Mouse (Mus musculus) myocyte (in vitro differentiated cells): ENCODE measurements around the gene Gm42906. TPM values are rescaled to one million over a fixed set of nuclear protein-coding genes. Genes with fewer than 3 reads are reported as not detected.

Experiments used
- H3K27me3 ChIP-seq: one replicate; pipeline ENCODE4 v1.6.1; 2011; ENCODE audit not compliant: control insufficient read depth, insufficient read depth, insufficient read length
- H3K36me3 ChIP-seq: one replicate; pipeline ENCODE4 v1.6.1; 2011; ENCODE audit not compliant: control insufficient read depth, insufficient read depth
- H3K4me2 ChIP-seq: one replicate; pipeline ENCODE4 v1.6.1; 2011; ENCODE audit warnings: low read depth, control low read depth
- H3K4me3 ChIP-seq: one replicate; pipeline ENCODE4 v1.5.1; 2011; ENCODE audit warnings: mild to moderate bottlenecking, control low read depth, moderate library complexity
- H3K79me2 ChIP-seq: one replicate; pipeline ENCODE4 v1.6.1; 2011; ENCODE audit not compliant: control insufficient read depth, insufficient read depth
- H3ac ChIP-seq: one replicate; pipeline ENCODE4 v1.6.1; 2011; ENCODE audit not compliant: control insufficient read depth, insufficient read length
- CEBPB ChIP-seq: IDR thresholded peaks from 2 replicates; pipeline ENCODE4 v1.6.1; 2011; ENCODE audit warnings: mild to moderate bottlenecking, moderate library complexity; ENCODE audit not compliant: poor library complexity, insufficient read depth, severe bottlenecking
- E2F4 ChIP-seq: IDR thresholded peaks from one replicate; pipeline ENCODE4 v1.6.1; 2011; ENCODE audit warnings: mild to moderate bottlenecking, control low read depth, moderate library complexity; ENCODE audit not compliant: insufficient read depth
- MAX ChIP-seq: IDR thresholded peaks from one replicate; pipeline ENCODE4 v1.6.1; 2011; ENCODE audit warnings: low read depth, mild to moderate bottlenecking, control low read depth
- MYOD1 ChIP-seq, 3 experiments: IDR thresholded peaks; one replicate each; pipeline ENCODE4 v1.6.1; 2011; ENCODE audit warnings: control low read depth in 2 of 3, low read depth in 2 of 3, mild to moderate bottlenecking in 2 of 3, moderate library complexity in 1 of 3; ENCODE audit not compliant: insufficient read length in 2 of 3, control insufficient read depth in 1 of 3
- MYOG ChIP-seq, 3 experiments: IDR thresholded peaks; one replicate each; pipeline ENCODE4 v1.6.1; 2011; ENCODE audit warnings: control low read depth in 2 of 3, low read depth in 2 of 3, mild to moderate bottlenecking in 2 of 3; ENCODE audit not compliant: insufficient read length in 2 of 3, control insufficient read depth in 1 of 3, insufficient read depth in 1 of 3
- POLR2A ChIP-seq: IDR thresholded peaks from one replicate; pipeline ENCODE4 v1.6.1; 2011; ENCODE audit warnings: low read depth, mild to moderate bottlenecking, control low read depth, moderate library complexity; ENCODE audit not compliant: insufficient read length
- POLR2AphosphoS2 ChIP-seq: IDR thresholded peaks from one replicate; pipeline ENCODE4 v1.6.1; 2011; ENCODE audit warnings: low read depth, control low read depth; ENCODE audit not compliant: insufficient read length
- REST ChIP-seq: IDR thresholded peaks from one replicate; pipeline ENCODE4 v1.6.1; 2011; ENCODE audit warnings: mild to moderate bottlenecking, control low read depth, moderate library complexity; ENCODE audit not compliant: insufficient read depth, insufficient read length
- SRF ChIP-seq: IDR thresholded peaks from one replicate; pipeline ENCODE4 v1.6.1; 2011; ENCODE audit warnings: low read depth; ENCODE audit not compliant: control insufficient read depth, insufficient read length
- TCF12 ChIP-seq: IDR thresholded peaks from one replicate; pipeline ENCODE4 v1.6.1; 2011; ENCODE audit warnings: mild to moderate bottlenecking, control low read depth; ENCODE audit not compliant: poor library complexity, insufficient read depth, severe bottlenecking
- TCF3 ChIP-seq: IDR thresholded peaks from one replicate; pipeline ENCODE4 v1.6.1; 2011; ENCODE audit warnings: low read depth, control low read depth; ENCODE audit not compliant: insufficient read length
- USF1 ChIP-seq: IDR thresholded peaks from one replicate; pipeline ENCODE4 v1.6.1; 2011; ENCODE audit warnings: low read depth, mild to moderate bottlenecking, control low read depth, moderate library complexity
- polyA plus RNA-seq: library from polyadenylated mRNA; unstranded; fragments of >200 nt; fragmentation: generic; extraction: Trizol; gene quantifications from one replicate; pipeline ENCODE4 v1.2.1, GENCODE M21; 2012; ENCODE audit warnings: missing spikeins

Gene Gm42906
- polyA plus RNA-seq, 1 experiment = not detected

DNA sequence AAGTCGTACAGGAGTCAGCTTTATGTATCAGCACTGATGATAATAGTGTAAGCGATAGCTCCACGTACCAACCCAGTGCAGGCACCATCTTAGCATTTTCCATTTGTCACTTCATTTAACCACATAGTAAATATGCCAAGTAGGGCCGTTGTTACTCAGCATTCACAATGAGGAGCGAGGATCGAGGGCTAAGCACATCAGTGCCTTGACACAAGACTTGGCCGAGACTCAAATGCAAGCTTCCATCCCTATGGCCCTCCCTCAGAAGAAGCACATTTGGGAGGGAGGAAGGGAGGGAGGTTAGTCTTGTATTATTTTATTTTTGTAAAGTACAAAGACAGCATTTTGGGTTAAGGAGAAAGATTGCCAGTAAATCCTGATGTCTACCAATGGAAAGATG, 148.4 kb downstream of the Gm42906 start:
- no peak overlapping the region for H3K4me2 ChIP-seq
- H3K4me3 ChIP-seq = no peak overlapping the region
- TF ChIP-seq TCF3 (no peak), USF1 (no peak), SRF (no peak), MYOG (IDR thresholded peaks at IDR 0.05; ENCODE audit: control insufficient read depth in 1 of 3, insufficient read depth in 1 of 3, insufficient read length in 2 of 3, low read depth in 2 of 3) (no peak), TCF12 (no peak), POLR2A (no peak), CEBPB (no peak), REST (no peak), E2F4 (no peak), MAX (no peak), MYOD1 (IDR thresholded peaks at IDR 0.05; ENCODE audit: control insufficient read depth in 1 of 3, insufficient read length in 2 of 3, low read depth in 2 of 3) (no peak), POLR2AphosphoS2 (no peak)
- no peaks in the 10 kb centered on the region for H3K79me2 ChIP-seq
- H3ac ChIP-seq = no peak overlapping the region
- no peaks in the 10 kb centered on the region for H3K36me3 ChIP-seq
- H3K27me3 ChIP-seq = no peaks in the 10 kb centered on the region

DNA sequence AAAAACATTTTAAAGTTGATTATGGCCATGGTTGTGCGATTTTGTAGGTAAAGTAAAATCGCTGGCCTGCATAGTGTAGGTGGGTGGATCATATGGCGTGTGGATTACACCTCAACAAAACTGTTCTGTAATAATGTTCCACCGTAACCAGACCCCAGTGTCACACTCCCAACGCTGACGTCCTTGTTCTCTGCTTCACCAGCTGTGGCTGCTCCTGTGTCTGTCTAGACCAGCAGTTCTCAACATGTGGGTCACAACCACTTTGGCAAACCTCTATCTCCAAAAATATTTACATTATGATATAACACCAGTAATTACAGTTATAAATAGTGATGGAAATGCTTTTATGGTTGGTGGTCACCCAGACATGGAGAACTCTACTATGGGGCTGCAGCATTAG, 150.0 kb downstream of the Gm42906 start:
- Histone ChIP-seq H3K36me3 (no peaks in the 10 kb centered on the region), H3K27me3 (no peaks in the 10 kb centered on the region), H3K4me3 (no peak overlapping the region), H3ac (no peak overlapping the region), H3K4me2 (no peak overlapping the region), H3K79me2 (no peaks in the 10 kb centered on the region)
- TF ChIP-seq MYOD1 (IDR thresholded peaks at IDR 0.05; ENCODE audit: control insufficient read depth in 1 of 3, insufficient read length in 2 of 3, low read depth in 2 of 3) (no peak), CEBPB (no peak), MAX (no peak), MYOG (IDR thresholded peaks at IDR 0.05; ENCODE audit: control insufficient read depth in 1 of 3, insufficient read depth in 1 of 3, insufficient read length in 2 of 3, low read depth in 2 of 3) (no peak), TCF12 (no peak), POLR2A (no peak), TCF3 (no peak), REST (no peak), SRF (no peak), USF1 (no peak), E2F4 (no peak), POLR2AphosphoS2 (no peak)

DNA sequence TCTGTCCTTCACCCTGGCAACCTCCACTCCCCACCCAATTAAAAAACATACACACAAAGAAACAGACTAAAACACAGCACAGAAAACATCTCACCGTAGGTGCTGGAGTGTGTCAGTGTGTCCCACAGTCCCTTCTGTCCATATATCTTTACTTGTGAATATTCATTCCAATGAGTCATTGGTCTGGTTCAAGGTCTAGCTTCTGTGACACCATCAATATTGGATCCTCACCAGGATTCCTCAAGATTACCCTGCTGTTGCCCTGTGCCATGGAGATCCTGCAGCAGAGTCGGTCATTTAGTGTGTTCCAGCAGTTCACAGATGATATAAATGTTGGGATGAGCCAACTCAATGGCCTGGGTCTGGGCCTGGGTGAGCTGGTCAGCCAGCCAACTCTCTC, 152.0 kb downstream of the Gm42906 start:
- no peak overlapping the region for H3ac ChIP-seq
- no peaks in the 10 kb centered on the region for H3K36me3 ChIP-seq
- H3K27me3 ChIP-seq = no peaks in the 10 kb centered on the region
- H3K4me3 ChIP-seq = no peak overlapping the region
- no peaks in the 10 kb centered on the region for H3K79me2 ChIP-seq
- H3K4me2 ChIP-seq = no peak overlapping the region
- TF ChIP-seq MYOD1 (IDR thresholded peaks at IDR 0.05; ENCODE audit: control insufficient read depth in 1 of 3, insufficient read length in 2 of 3, low read depth in 2 of 3) = no peak
- no peak for TF ChIP-seq SRF

DNA sequence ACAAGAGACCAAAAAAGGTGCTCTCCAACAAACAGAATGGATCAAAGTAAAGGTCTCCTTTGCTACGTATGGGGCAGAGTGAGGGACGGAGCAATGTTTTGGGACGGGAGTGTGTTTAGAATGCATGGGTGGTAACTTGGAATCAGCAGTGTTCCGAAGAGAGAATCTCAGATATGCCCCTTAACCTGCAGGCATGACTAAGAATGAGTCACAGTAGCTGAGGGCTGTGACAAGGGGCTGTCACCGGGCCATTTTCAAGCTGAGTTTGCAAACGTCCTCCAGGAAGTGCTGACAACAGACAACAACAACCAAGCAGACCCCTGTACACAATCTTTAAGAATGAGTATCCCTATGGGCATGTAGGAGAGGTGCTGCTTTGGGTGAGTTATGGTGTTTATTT, 153.7 kb downstream of the Gm42906 start:
- Histone ChIP-seq H3K4me2 (no peak overlapping the region), H3K27me3 (no peaks in the 10 kb centered on the region)

DNA sequence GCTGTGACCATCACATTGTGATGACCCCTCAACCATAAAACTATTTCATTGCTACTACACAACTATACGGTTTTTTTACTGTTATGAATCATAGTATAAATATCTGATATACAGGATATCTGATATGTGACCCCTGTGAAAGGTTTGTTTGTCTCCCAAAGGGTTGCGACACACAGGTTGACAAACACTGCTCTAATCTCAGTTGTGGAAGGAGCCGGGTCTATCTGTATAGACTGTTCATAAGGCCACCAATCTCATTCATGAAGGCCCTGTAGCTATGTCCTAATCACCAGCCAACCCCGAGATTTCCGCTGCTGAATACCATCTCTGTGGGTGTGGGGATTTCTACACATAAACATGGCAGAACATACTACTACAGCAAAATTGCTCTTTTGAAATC, 157.1 kb downstream of the Gm42906 start:
- Histone ChIP-seq H3K4me2 (no peak overlapping the region), H3K79me2 (no peaks in the 10 kb centered on the region), H3K36me3 (no peaks in the 10 kb centered on the region), H3K27me3 (no peaks in the 10 kb centered on the region), H3ac (no peak overlapping the region), H3K4me3 (no peak overlapping the region)
- no peak for TF ChIP-seq REST
- TF ChIP-seq TCF3 = no peak
- no peak for TF ChIP-seq TCF12
- no peak for TF ChIP-seq CEBPB
- TF ChIP-seq POLR2AphosphoS2 = no peak

More for the DNA sequence above, 153.7 kb downstream of the Gm42906 start:
- no peak for TF ChIP-seq POLR2AphosphoS2
- TF ChIP-seq TCF12 = no peak
- TF ChIP-seq SRF = no peak
- no peak for TF ChIP-seq TCF3
- Histone ChIP-seq H3K4me3 (no peak overlapping the region), H3ac (no peak overlapping the region), H3K79me2 (no peaks in the 10 kb centered on the region), H3K36me3 (no peaks in the 10 kb centered on the region)
